Mouse (Mus musculus) forebrain, embryonic 10.5 days (tissue): ENCODE measurements at regions not wholly inside any gene's neighbourhood (a gene's known extent, or its start where the extent isn't known, plus 50 kb on each side); places are given as distances from the start of the nearest gene placed in this dataset.

ENCODE experiments used
- DNase-seq: peaks from one replicate; pipeline ENCODE4 v3.0.0-alpha.2; 2017; ENCODE audit warnings: low spot score; ENCODE audit errors: extremely low spot score
- H3K27ac ChIP-seq: fragments of 300-500 bp; sonication (generic); 2 replicates; pipeline ENCODE4 v1.5.1; 2016; ENCODE audit warnings: mild to moderate bottlenecking
- H3K27me3 ChIP-seq: fragments of 300-500 bp; sonication (generic); 2 replicates; pipeline ENCODE4 v1.6.1; 2016; ENCODE audit warnings: mild to moderate bottlenecking; ENCODE audit not compliant: poor library complexity, severe bottlenecking
- H3K36me3 ChIP-seq: fragments of 300-500 bp; sonication (generic); replicated peaks from 2 replicates; pipeline ENCODE4 v1.6.1; 2016; ENCODE audit warnings: mild to moderate bottlenecking, moderate library complexity
- H3K4me1 ChIP-seq: fragments of 300-500 bp; sonication (generic); 2 replicates; pipeline ENCODE4 v1.6.1; 2016
- H3K4me3 ChIP-seq: fragments of 300-500 bp; sonication (generic); 2 replicates; pipeline ENCODE4 v1.5.1; 2016; ENCODE audit warnings: mild to moderate bottlenecking, moderate library complexity
- H3K9me3 ChIP-seq: fragments of 300-500 bp; sonication (generic); 2 replicates; pipeline ENCODE4 v1.6.1; 2016; ENCODE audit warnings: mild to moderate bottlenecking, moderate library complexity
- WGBS: fragments of 180-500 bp; shearing (Covaris S2); methylation state at CpG from one replicate; pipeline ENCODE4 v1.1.7; 2016; 5-methylcytosine and 5-hydroxymethylcytosine counted together

- 78% methylated on average over 5 of the region's 5 CpGs for WGBS
- no peaks in the 10 kb centered on the region for H3K9me3 ChIP-seq
- H3K27me3 ChIP-seq: no peaks in the 10 kb centered on the region
- H3K27ac ChIP-seq: no peak overlapping the region
- DNase-seq: no peak
- H3K4me3 ChIP-seq: no peak overlapping the region
- no peaks in the 10 kb centered on the region for H3K4me1 ChIP-seq
- no peaks in the 10 kb centered on the region for H3K36me3 ChIP-seq
Measured at GRCm38 (mm10) chr3:9123079-9123478, 486.8 kb downstream of the Zfp704 start.

- 86% methylated on average over 3 of the region's 3 CpGs for WGBS
- H3K36me3 ChIP-seq: no peaks in the 10 kb centered on the region
- DNase-seq: no peak
Measured at GRCm38 (mm10) chr3:9117913-9118312, 492.0 kb downstream of the Zfp704 start.

GRCm38 (mm10) chr3:9113410-9113809, 496.5 kb downstream of the Zfp704 start:
- Histone ChIP-seq H3K9me3 (no peaks in the 10 kb centered on the region), H3K4me1 (peaks cover 5% of the 10 kb centered on the region), H3K27ac (no peak overlapping the region), H3K36me3 (no peaks in the 10 kb centered on the region), H3K4me3 (no peak overlapping the region), H3K27me3 (no peaks in the 10 kb centered on the region)
- no peak for DNase-seq
- 88% methylated on average over 5 of the region's 5 CpGs for WGBS

More at GRCm38 (mm10) chr3:9117913-9118312, 492.0 kb downstream of the Zfp704 start:
- H3K27ac ChIP-seq: no peak overlapping the region
- H3K4me1 ChIP-seq: no peaks in the 10 kb centered on the region
- H3K4me3 ChIP-seq: no peak overlapping the region
- no peaks in the 10 kb centered on the region for H3K27me3 ChIP-seq
- H3K9me3 ChIP-seq: no peaks in the 10 kb centered on the region

- H3K27me3 ChIP-seq: no peaks in the 10 kb centered on the region
- H3K4me1 ChIP-seq: peaks cover 5% of the 10 kb centered on the region
- 31% methylated on average over 11 of the region's 11 CpGs for WGBS
- no peak for DNase-seq
- H3K9me3 ChIP-seq: no peaks in the 10 kb centered on the region
- H3K4me3 ChIP-seq: no peak overlapping the region
- no peak overlapping the region for H3K27ac ChIP-seq
- H3K36me3 ChIP-seq: no peaks in the 10 kb centered on the region
Measured at GRCm38 (mm10) chr3:9110741-9111140, 499.1 kb downstream of the Zfp704 start.

GRCm38 (mm10) chr3:9109991-9110390, 499.9 kb downstream of the Zfp704 start:
- Histone ChIP-seq H3K27ac (no peak overlapping the region), H3K4me1 (peaks cover 5% of the 10 kb centered on the region), H3K36me3 (no peaks in the 10 kb centered on the region), H3K27me3 (no peaks in the 10 kb centered on the region), H3K4me3 (no peak overlapping the region), H3K9me3 (no peaks in the 10 kb centered on the region)
- 35% methylated on average over 8 of the region's 8 CpGs for WGBS
- DNase-seq: no peak

GRCm38 (mm10) chr3:9109485-9109884, 500.4 kb downstream of the Zfp704 start:
- Histone ChIP-seq H3K9me3 (no peaks in the 10 kb centered on the region), H3K27ac (no peak overlapping the region), H3K4me1 (peaks cover 5% of the 10 kb centered on the region), H3K4me3 (no peak overlapping the region), H3K36me3 (no peaks in the 10 kb centered on the region), H3K27me3 (no peaks in the 10 kb centered on the region)
- WGBS: 93% methylated on average over 5 of the region's 5 CpGs
- no peak for DNase-seq

- Histone ChIP-seq H3K9me3 (no peaks in the 10 kb centered on the region), H3K27ac (no peak overlapping the region), H3K4me3 (no peak overlapping the region), H3K27me3 (no peaks in the 10 kb centered on the region), H3K36me3 (no peaks in the 10 kb centered on the region), H3K4me1 (peaks cover 5% of the 10 kb centered on the region)
- WGBS: 78% methylated on average over 15 of the region's 15 CpGs
- no peak for DNase-seq
Measured at GRCm38 (mm10) chr3:9107766-9108410, 502.0 kb downstream of the Zfp704 start.

GRCm38 (mm10) chr3:9105191-9105926, 504.5 kb downstream of the Zfp704 start:
- 70% methylated on average over 8 of the region's 8 CpGs for WGBS
- H3K4me1 ChIP-seq: no peaks in the 10 kb centered on the region; the same call in 1 of the 2 replicates
- H3K36me3 ChIP-seq: no peaks in the 10 kb centered on the region
- H3K27me3 ChIP-seq: no peaks in the 10 kb centered on the region
- H3K9me3 ChIP-seq: no peaks in the 10 kb centered on the region
- H3K27ac ChIP-seq: no peak overlapping the region
- no peak for DNase-seq
- no peak overlapping the region for H3K4me3 ChIP-seq

- Histone ChIP-seq H3K4me3 (no peak overlapping the region), H3K9me3 (no peaks in the 10 kb centered on the region), H3K27me3 (no peaks in the 10 kb centered on the region), H3K27ac (no peak overlapping the region), H3K4me1 (no peaks in the 10 kb centered on the region), H3K36me3 (no peaks in the 10 kb centered on the region)
- DNase-seq: no peak
- 83% methylated on average over 6 of the region's 6 CpGs for WGBS
Measured at GRCm38 (mm10) chr3:9103456-9103855, 506.4 kb downstream of the Zfp704 start.

- no peak for DNase-seq
- H3K4me1 ChIP-seq: no peaks in the 10 kb centered on the region
- no peak overlapping the region for H3K4me3 ChIP-seq
- no peak overlapping the region for H3K27ac ChIP-seq
- no peaks in the 10 kb centered on the region for H3K27me3 ChIP-seq
- 69% methylated on average over 3 of the region's 3 CpGs for WGBS
- H3K36me3 ChIP-seq: no peaks in the 10 kb centered on the region
- H3K9me3 ChIP-seq: peaks cover 4% of the 10 kb centered on the region; the same call in 1 of the 2 replicates
Measured at GRCm38 (mm10) chr3:9101240-9101639, 508.6 kb downstream of the Zfp704 start.

GRCm38 (mm10) chr3:9100761-9101160, 509.1 kb downstream of the Zfp704 start:
- H3K27ac ChIP-seq: no peak overlapping the region

GRCm38 (mm10) chr3:9098441-9098840, 511.4 kb downstream of the Zfp704 start:
- Histone ChIP-seq H3K4me1 (no peaks in the 10 kb centered on the region), H3K27me3 (no peaks in the 10 kb centered on the region), H3K4me3 (no peak overlapping the region), H3K9me3 (peaks cover 4% of the 10 kb centered on the region; the same call in 1 of the 2 replicates), H3K27ac (no peak overlapping the region), H3K36me3 (no peaks in the 10 kb centered on the region)
- 86% methylated on average over 10 of the region's 10 CpGs for WGBS
- DNase-seq: no peak

More at GRCm38 (mm10) chr3:9100761-9101160, 509.1 kb downstream of the Zfp704 start:
- peaks cover 4% of the 10 kb centered on the region; the same call in 1 of the 2 replicates for H3K9me3 ChIP-seq
- H3K27me3 ChIP-seq: no peaks in the 10 kb centered on the region
- no peaks in the 10 kb centered on the region for H3K36me3 ChIP-seq
- H3K4me1 ChIP-seq: no peaks in the 10 kb centered on the region
- no peak overlapping the region for H3K4me3 ChIP-seq
- no peak for DNase-seq
- 85% methylated on average over 8 of the region's 8 CpGs for WGBS

GRCm38 (mm10) chr3:9084134-9084533, 525.8 kb downstream of the Zfp704 start:
- Histone ChIP-seq H3K27me3 (no peaks in the 10 kb centered on the region), H3K27ac (no peak overlapping the region), H3K4me3 (no peak overlapping the region), H3K9me3 (no peaks in the 10 kb centered on the region), H3K4me1 (no peaks in the 10 kb centered on the region), H3K36me3 (no peaks in the 10 kb centered on the region)
- no peak for DNase-seq
- 93% methylated on average over 5 of the region's 5 CpGs for WGBS
